Mouse (Mus musculus) cerebellum, adult 2 months (tissue): ENCODE measurements around the gene Map7d3. TPM values are rescaled to one million over a fixed set of nuclear protein-coding genes. Genes with fewer than 3 reads are reported as not detected.
A peak's percentile ranks its signal among the peaks of the same experiment; 100 is the strongest.

Source experiments
- DNase-seq, 2 experiments: peaks; one replicate each; pipeline ENCODE4 v3.0.0; 2021
- H3K27ac ChIP-seq: fragments of 200-500 bp; 2 replicates; pipeline ENCODE4 v1.5.1; 2012; ENCODE audit warnings: low read length, control low read depth, inconsistent platforms; ENCODE audit not compliant: insufficient read depth
- H3K27me3 ChIP-seq: fragments of 200-500 bp; 2 replicates; pipeline ENCODE4 v1.6.1; 2012; ENCODE audit warnings: inconsistent platforms, mild to moderate bottlenecking, low read length, moderate library complexity; ENCODE audit not compliant: control insufficient read depth, insufficient read depth
- H3K4me1 ChIP-seq: fragments of 200-500 bp; 2 replicates; pipeline ENCODE4 v1.6.1; 2011; ENCODE audit warnings: low read length; ENCODE audit not compliant: control insufficient read depth, insufficient read depth
- H3K4me3 ChIP-seq: fragments of 200-500 bp; replicated peaks from 2 replicates; pipeline ENCODE3; 2011; ENCODE audit warnings: mild to moderate bottlenecking, low read depth, low read length, control low read depth; ENCODE audit not compliant: insufficient read depth
- CTCF ChIP-seq: fragments of 200-500 bp; IDR thresholded peaks from 2 replicates; pipeline ENCODE4 v1.5.1; 2011; ENCODE audit warnings: low read depth, mild to moderate bottlenecking, control low read depth, low read length, moderate library complexity, borderline replicate concordance; ENCODE audit not compliant: insufficient read depth
- POLR2A ChIP-seq: fragments of 200-500 bp; IDR thresholded peaks from 2 replicates; pipeline ENCODE4 v1.6.1; 2011; ENCODE audit warnings: low read length, control low read depth, borderline replicate concordance; ENCODE audit not compliant: insufficient read depth
- WGBS: fragments of 180-500 bp; shearing (Covaris S2); methylation state at CpG from one replicate; pipeline ENCODE4 v1.1.7; 2018; 5-methylcytosine and 5-hydroxymethylcytosine counted together
- polyA plus RNA-seq: library from polyadenylated mRNA; depleted of rRNA; stranded (reverse); fragments of >200 nt; gene quantifications from 2 replicates; pipeline ENCODE4 v1.2.3, GENCODE M21; 2012; rRNA removed

The Map7d3 gene
- polyA plus RNA-seq: 0.11 TPM in 1 of 2 replicates, not detected in the other

- no peak for DNase-seq
- H3K4me1 ChIP-seq: no peaks in the 10 kb centered on the region
- no peaks in the 10 kb centered on the region; the same call in 1 of the 2 replicates for H3K27me3 ChIP-seq
- H3K4me3 ChIP-seq: peak within 1 kb of the TSS; percentile 42
- WGBS: 9% methylated on average over 33 of the region's 35 CpGs
- TF ChIP-seq CTCF (no peak), POLR2A (no peak)
- H3K27ac ChIP-seq: no peak within 1 kb of the TSS
Observed at GRCm38 (mm10) chrX:56821765-56822603, at the start of gene Map7d3. TSS of gene Map7d3 (minus strand) at chrX:56822326.

GRCm38 (mm10) chrX:56869863-56870262 lies 47.7 kb upstream of the Map7d3 start, which contains the start of gene Adgrg4:
TSS of gene Adgrg4 (plus strand) at chrX:56870163.
- H3K4me3 ChIP-seq: no peak within 1 kb of the TSS
- no peak for DNase-seq
- H3K27ac ChIP-seq: no peak within 1 kb of the TSS
- 64% methylated on average over 2 of the region's 2 CpGs for WGBS
- H3K4me1 ChIP-seq: no peaks in the 10 kb centered on the region
- TF ChIP-seq POLR2A: no peak
- TF ChIP-seq CTCF: no peak
- H3K27me3 ChIP-seq: no peaks in the 10 kb centered on the region

DNA sequence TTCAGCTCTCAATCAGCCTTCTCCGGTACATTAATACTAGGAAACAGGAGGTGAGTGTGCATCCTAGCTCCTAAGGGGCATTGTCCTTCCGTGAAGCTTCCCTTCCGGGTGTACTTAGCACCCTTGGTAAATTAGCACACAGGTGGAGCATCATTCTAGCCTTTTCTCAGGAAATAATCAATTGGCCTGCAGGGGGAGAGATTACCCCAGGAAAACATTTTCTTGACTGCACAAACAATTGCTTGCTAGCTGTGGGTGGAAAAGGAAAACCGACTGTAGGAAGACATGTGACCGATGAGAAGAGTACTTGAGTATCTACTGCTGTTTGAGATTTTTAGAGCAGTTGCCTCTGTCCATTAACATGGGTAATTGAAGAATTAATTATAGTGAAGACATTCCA lies 19.1 kb upstream of the Map7d3 start:
- DNase-seq: no peak
- no peaks in the 10 kb centered on the region for H3K27me3 ChIP-seq
- TF ChIP-seq CTCF (no peak), POLR2A (no peak)
- 55% methylated on average over 5 of the region's 5 CpGs for WGBS
- no peaks in the 10 kb centered on the region for H3K4me1 ChIP-seq
- H3K4me3 ChIP-seq: no peak overlapping the region
- no peak overlapping the region for H3K27ac ChIP-seq

- peak; percentile 46; the same call in 1 of the 2 replicates for TF ChIP-seq CTCF
- TF ChIP-seq POLR2A: no peak
- H3K27me3 ChIP-seq: no peaks in the 10 kb centered on the region
- H3K4me3 ChIP-seq: no peak overlapping the region
- no peak overlapping the region for H3K27ac ChIP-seq
- no peaks in the 10 kb centered on the region for H3K4me1 ChIP-seq
- DNase-seq: peak; percentile 13 to 14
Observed at GRCm38 (mm10) chrX:56839369-56839768, 17.2 kb upstream of the Map7d3 start.

DNA sequence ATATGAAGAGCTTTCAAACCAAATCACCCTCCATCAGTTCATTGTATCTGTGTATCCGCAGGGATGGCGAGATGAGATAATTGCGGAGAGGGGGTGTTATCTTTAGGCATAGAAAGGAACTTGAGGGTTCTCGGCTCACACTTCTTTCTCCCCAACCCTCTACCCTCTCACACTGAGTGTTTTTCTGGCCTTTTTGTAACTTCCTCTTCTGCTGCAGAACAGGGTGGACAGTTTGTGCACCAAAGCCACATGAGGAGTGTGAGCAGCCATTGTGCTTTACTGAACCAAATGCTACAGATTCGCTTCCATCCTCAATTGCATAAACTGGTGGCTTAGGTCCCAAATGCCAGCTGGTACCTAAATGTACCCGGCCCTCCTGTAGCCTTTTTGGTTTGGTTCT lies 13.7 kb upstream of the Map7d3 start:
- H3K4me1 ChIP-seq: no peaks in the 10 kb centered on the region
- 58% methylated on average over 6 of the region's 6 CpGs for WGBS

DNA sequence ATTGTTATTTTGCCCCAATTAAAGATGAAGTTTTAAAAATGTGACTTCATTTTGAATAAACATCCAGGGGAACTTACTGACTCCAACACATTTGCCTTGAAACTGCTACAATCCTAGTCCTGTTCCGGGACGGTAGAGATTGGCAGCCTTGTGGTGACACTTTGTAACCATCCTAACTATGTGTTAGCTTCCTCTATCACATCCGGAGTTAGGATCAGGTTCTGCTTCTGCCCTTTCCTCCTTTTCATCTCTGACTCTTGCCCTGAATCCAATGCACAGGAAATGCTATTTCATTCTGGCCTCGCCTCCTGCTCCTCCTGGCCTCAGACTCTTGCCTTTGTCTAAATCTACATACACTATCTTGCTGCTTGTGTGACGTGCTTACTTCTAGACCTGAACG lies 5.4 kb upstream of the Map7d3 start:
- no peak for TF ChIP-seq CTCF
- no peak for TF ChIP-seq POLR2A

More for the DNA sequence above, 13.7 kb upstream of the Map7d3 start:
- Histone ChIP-seq H3K27me3 (no peaks in the 10 kb centered on the region), H3K4me3 (no peak overlapping the region), H3K27ac (no peak overlapping the region)
- TF ChIP-seq POLR2A: no peak
- no peak for TF ChIP-seq CTCF
- no peak for DNase-seq

DNA sequence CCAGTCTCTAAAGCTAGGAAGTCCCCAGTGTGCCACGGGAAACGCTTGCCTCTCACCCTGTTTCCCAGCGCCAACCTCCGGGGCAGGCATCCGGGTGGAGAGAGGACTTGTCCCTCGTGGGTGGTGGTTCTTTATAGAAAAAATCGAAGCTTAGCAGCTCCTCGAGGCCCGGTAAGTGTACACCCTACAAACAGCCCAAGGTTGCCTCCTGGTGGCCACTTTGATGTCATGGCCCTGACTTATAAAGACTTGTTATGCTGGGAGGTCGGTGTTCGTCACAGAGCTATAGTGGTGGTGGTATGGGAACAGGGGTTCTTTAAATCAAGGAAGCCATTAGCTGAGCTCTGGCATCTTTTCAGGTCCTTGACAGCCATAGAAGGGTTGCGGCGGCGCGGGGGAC lies 30.9 kb downstream of the Map7d3 start:
- Histone ChIP-seq H3K4me3 (no peak overlapping the region), H3K27ac (no peak overlapping the region), H3K27me3 (no peaks in the 10 kb centered on the region), H3K4me1 (no peaks in the 10 kb centered on the region; the same call in 1 of the 2 replicates)
- WGBS: 34% methylated on average over 15 of the region's 15 CpGs
- no peak for TF ChIP-seq POLR2A
- peak; percentile 65 for TF ChIP-seq CTCF
- peak; percentile 55 to 64 for DNase-seq

More for the DNA sequence above, 5.4 kb upstream of the Map7d3 start:
- 87% methylated on average over 6 of the region's 6 CpGs for WGBS
- no peak overlapping the region for H3K27ac ChIP-seq
- no peaks in the 10 kb centered on the region for H3K27me3 ChIP-seq
- no peak overlapping the region for H3K4me3 ChIP-seq
- no peaks in the 10 kb centered on the region for H3K4me1 ChIP-seq
- DNase-seq: no peak

GRCm38 (mm10) chrX:56790591-56790990 lies 31.5 kb downstream of the Map7d3 start:
- no peak overlapping the region for H3K27ac ChIP-seq
- H3K27me3 ChIP-seq: no peaks in the 10 kb centered on the region
- H3K4me3 ChIP-seq: no peak overlapping the region
- WGBS: 65% methylated on average over 4 of the region's 4 CpGs
- no peak for DNase-seq
- H3K4me1 ChIP-seq: no peaks in the 10 kb centered on the region; the same call in 1 of the 2 replicates
- TF ChIP-seq POLR2A (no peak), CTCF (no peak)
